Mouse (Mus musculus) ovary, adult 18-20 months (tissue): ENCODE results near the gene Dhh.

Experiments used
- DNase-seq: peaks from one replicate; pipeline ENCODE4 v3.0.0; 2022; ENCODE audit warnings: low spot score, mixed read lengths

Gene Dhh

GRCm38 (mm10) chr15:98916016-98916415 is 17.7 kb upstream of the Dhh start:
- DNase-seq: no peak

- DNase-seq: no peak
Measured at GRCm38 (mm10) chr15:98914903-98915302, 16.6 kb upstream of the Dhh start.

GRCm38 (mm10) chr15:98904692-98905091 is 6.4 kb upstream of the Dhh start:
- no peak for DNase-seq

DNA sequence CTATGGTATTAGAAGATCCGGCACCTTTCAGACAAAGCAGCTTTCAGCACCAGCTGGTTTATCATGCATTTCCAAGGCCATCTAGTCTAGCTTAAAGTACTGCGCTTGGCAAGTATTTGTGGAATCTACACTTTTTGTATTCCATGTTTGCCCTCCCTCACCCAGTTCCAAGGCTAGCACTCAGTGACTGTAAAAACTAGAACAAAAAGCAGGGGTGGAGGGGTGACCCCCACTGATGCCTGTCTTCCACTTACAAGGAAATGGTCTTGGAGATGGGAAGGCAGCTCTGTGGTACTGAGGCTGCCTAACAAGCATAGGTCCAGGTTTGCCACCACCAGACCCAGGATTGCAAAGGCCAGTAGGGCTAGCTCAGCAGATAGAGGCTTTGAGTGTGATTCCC is 4.3 kb upstream of the Dhh start:
- DNase-seq: no peak

- DNase-seq: no peak
Measured at GRCm38 (mm10) chr15:98901530-98901929, 3.2 kb upstream of the Dhh start.

DNA sequence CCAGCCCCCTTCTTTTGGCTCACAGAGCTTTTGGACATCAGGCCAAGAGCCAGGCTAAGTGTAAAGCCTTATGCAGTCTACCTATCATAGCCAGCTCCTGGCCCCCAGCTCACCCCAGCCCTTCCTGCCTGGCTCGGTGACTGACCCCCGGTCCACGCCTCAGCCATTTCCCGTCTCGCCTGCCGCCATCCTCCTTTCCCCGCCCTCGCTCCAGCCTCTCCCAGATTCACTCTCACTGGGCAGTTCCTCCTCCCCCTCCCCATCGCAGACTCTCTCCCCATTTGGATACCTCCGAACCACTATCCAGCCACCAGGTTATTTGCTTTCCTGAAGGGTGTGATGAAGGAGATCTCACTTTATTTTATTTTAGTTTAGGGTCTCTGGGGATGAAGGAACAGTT is 845 bp downstream of the Dhh start:
- DNase-seq: peak; percentile 30

- peak; percentile 80 for DNase-seq
Measured at GRCm38 (mm10) chr15:98895635-98896589, 2.4 kb downstream of the Dhh start.

GRCm38 (mm10) chr15:98894746-98895634 is 3.4 kb downstream of the Dhh start:
- no peak for DNase-seq

GRCm38 (mm10) chr15:98893940-98894745 is 4.2 kb downstream of the Dhh start, which contains the start of gene Rhebl1:
TSS of gene Rhebl1 (minus strand) at chr15:98894540.
- no peak for DNase-seq

GRCm38 (mm10) chr15:98893036-98893435 is 5.3 kb downstream of the Dhh start:
- DNase-seq: no peak

- peak; percentile 59 for DNase-seq
Measured at GRCm38 (mm10) chr15:98891907-98892606, 6.3 kb downstream of the Dhh start.

GRCm38 (mm10) chr15:98891198-98891742 is 7.1 kb downstream of the Dhh start:
- DNase-seq: no peak

DNA sequence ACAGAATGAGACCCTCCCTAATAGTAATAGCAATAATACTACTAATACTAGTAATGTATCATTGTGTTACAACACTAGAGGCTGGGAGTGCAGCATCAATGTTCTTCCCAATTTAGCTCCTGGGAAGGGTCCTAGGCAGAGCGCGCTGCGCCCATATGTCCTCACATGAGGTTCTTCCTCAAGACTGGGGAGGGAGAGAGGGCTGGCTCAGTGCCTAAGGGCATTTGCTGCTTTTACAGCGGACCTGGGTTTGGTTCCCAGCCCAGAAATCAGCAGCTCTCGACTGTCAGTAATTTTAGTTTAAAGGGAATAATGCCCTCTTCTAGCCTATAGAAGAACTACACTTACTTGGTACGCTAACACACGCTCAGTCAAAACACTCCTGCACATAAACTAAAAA is 10.8 kb downstream of the Dhh start:
- DNase-seq: no peak

DNA sequence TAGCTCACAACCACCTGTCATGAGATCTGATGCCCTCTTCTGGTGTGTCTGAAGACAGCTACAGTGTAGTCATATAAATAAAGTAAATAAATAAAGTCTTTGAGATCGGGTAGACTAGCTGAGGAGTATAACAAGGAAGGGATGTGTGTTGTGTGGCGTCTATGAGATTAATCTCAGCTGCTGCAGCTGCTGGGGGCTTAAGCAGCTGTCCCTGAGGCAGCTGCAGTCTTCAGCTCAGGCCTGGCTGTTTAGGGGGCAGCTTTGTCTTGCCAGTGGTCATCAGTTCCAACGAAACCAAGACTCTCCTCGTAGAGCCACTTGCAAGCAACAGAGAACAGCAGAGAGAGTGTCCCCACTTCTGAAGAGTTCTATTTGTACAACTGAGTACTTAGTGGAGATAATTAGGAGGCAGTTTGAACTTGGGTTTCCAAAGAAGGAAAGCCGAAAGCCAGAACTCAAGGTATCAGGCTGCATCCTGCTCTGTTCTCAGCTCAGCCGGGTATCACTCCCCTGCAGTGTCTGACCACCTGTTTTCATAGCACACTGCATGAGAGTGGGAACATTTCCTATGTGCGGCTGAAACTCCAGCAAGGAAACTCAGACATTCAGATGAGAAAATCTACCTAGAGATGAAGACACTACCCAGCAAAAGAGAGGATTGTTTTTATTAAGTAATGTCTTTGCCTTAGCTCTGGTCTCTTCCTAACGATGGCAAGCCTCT is 11.5 kb downstream of the Dhh start:
- DNase-seq: no peak

DNA sequence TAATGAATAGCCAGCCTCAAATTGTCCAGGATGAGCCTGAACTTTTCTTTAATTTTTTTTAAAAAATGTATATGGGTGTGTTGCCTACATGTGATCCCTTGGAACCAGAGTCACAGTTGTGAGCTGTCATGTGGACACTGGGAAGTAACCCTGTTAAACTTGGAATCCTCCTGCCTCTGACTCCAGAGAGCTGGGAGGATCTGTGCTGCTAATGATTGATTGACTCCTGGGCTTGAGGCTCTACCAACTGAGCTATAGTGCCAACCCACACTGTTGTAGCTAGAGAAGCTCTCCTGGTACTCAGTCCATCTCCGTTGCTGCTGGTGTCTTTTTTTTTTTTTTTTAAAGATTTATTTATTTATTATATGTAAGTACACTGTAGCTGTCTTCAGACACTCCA is 14.2 kb downstream of the Dhh start:
- DNase-seq: no peak

- DNase-seq: no peak
Measured at GRCm38 (mm10) chr15:98883661-98884060, 14.7 kb downstream of the Dhh start.

DNA sequence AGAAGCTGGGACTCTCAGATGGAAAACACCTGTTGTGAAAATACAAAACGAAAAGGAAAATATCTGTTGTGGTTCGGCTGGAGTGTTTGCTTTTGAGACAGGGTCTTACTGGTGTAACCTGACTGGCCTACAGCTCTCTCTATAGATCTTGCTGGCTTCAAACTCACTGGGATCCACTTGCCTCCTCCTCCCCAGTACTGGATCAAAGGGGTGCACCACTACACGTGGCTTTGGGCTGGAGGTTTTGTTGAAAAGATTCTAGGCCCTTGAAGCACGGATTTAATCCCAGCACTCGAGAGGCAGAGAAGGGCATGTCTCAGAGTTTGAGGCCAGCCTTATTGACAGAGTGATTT is 16.7 kb downstream of the Dhh start:
- no peak for DNase-seq

DNA sequence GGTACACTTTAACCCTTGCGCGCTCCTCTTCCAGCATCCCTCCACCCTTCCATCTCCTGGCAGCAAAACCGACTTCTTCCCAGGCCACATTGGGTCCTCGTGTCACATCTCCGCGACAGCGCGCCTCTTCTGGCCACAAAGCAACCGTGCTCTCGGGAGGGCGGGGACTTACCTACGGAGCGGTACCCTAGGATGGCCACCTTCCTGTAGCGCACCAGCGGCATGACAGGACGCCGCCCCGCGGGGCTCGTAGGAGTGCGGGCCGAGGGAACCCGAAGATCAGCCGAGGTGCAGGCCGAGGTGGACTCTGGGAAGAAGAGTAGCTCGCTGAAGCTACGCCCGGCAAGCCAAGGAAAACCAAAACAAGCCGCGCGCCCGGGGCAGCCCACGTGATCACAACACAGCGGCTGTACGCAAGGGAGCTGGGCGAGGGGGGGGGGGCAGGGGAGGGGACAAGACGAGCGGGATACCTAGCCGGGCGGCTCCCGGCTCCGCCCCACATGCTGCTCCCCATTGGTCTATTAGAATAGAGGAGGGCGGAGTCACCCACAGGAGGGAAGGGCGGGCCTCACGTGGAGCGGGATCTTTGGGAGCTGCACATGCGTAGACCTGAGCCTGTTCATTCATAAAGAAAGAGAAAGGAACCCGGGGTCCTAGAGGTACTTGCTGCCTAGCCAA is 17.2 kb downstream of the Dhh start:
- peak; percentile 94 for DNase-seq

GRCm38 (mm10) chr15:98877331-98877730 is 21.0 kb downstream of the Dhh start:
- no peak for DNase-seq
